Mouse (Mus musculus) liver, adult 2 months (tissue): ENCODE results near the gene Myo1d. TPM values are rescaled to one million over a fixed set of nuclear protein-coding genes. Genes with fewer than 3 reads are reported as not detected.

Experiments used
- DNase-seq: peaks from one replicate; pipeline ENCODE4 v3.0.0-alpha.2; 2011; ENCODE audit warnings: low read depth, low spot score; ENCODE audit errors: extremely low read depth
- H3K27ac ChIP-seq: fragments of 200-500 bp; replicated peaks from 2 replicates; pipeline ENCODE4 v1.5.1; 2012; ENCODE audit warnings: low read depth, mild to moderate bottlenecking, control low read depth, inconsistent platforms, low read length; ENCODE audit not compliant: insufficient read depth
- H3K27me3 ChIP-seq: fragments of 200-500 bp; 2 replicates; pipeline ENCODE4 v1.6.1; 2012; ENCODE audit warnings: mild to moderate bottlenecking, moderate library complexity, low read length, inconsistent platforms; ENCODE audit not compliant: control insufficient read depth, insufficient read depth
- H3K36me3 ChIP-seq: fragments of 200-500 bp; 2 replicates; pipeline ENCODE4 v1.6.1; 2012; ENCODE audit warnings: low read length, inconsistent platforms; ENCODE audit not compliant: control insufficient read depth, insufficient read depth
- H3K4me1 ChIP-seq: fragments of 200-500 bp; 2 replicates; pipeline ENCODE4 v1.6.1; 2011; ENCODE audit warnings: low read length; ENCODE audit not compliant: control insufficient read depth, insufficient read depth
- H3K4me3 ChIP-seq: fragments of 200-500 bp; 2 replicates; pipeline ENCODE4 v1.5.1; 2011; ENCODE audit warnings: low read depth, mild to moderate bottlenecking, control low read depth, low read length, moderate library complexity; ENCODE audit not compliant: insufficient read depth
- H3K79me2 ChIP-seq: fragments of 200-500 bp; 2 replicates; pipeline ENCODE4 v1.6.1; 2012; ENCODE audit warnings: inconsistent platforms, mild to moderate bottlenecking, low read length, moderate library complexity; ENCODE audit not compliant: control insufficient read depth, insufficient read depth
- H3K9ac ChIP-seq: fragments of 200-500 bp; 2 replicates; pipeline ENCODE4 v1.6.1; 2012; ENCODE audit warnings: low read depth, mild to moderate bottlenecking, control low read depth, inconsistent platforms, low read length
- CTCF ChIP-seq: fragments of 200-500 bp; IDR thresholded peaks from 2 replicates; pipeline ENCODE4 v1.5.1; 2011; ENCODE audit warnings: low read depth, low read length, control low read depth
- POLR2A ChIP-seq: fragments of 200-500 bp; IDR thresholded peaks from 2 replicates; pipeline ENCODE4 v1.6.1; 2011; ENCODE audit warnings: low read length, control low read depth; ENCODE audit not compliant: insufficient read depth; ENCODE audit errors: extremely low read depth
- WGBS: fragments of 180-500 bp; shearing (Covaris S2); methylation state at CpG from one replicate; pipeline ENCODE4 v1.1.7; 2018; 5-methylcytosine and 5-hydroxymethylcytosine counted together
- polyA plus RNA-seq: library from polyadenylated mRNA; depleted of rRNA; stranded (reverse); fragments of >200 nt; gene quantifications from 2 replicates; pipeline ENCODE4 v1.2.3, GENCODE M21; 2012
- total RNA-seq: library from RNA; depleted of rRNA; stranded (reverse); fragments of >200 nt; gene quantifications from 2 replicates; pipeline ENCODE4 v1.2.3, GENCODE M21; 2014

The Myo1d gene
- total and polyA plus RNA-seq, 2 experiments = 5.2 to 6.8 TPM

GRCm38 (mm10) chr11:80684603-80685002 lies 95.2 kb downstream of the Myo1d start:
- Histone ChIP-seq H3K4me1 (no peaks in the 10 kb centered on the region), H3K27ac (no peak overlapping the region), H3K36me3 (no peaks in the 10 kb centered on the region), H3K9ac (no peak overlapping the region), H3K79me2 (no peaks in the 10 kb centered on the region), H3K4me3 (no peak overlapping the region), H3K27me3 (no peaks in the 10 kb centered on the region)
- WGBS = 88% methylated on average over 5 of the region's 5 CpGs
- DNase-seq = no peak
- no peak for TF ChIP-seq CTCF
- TF ChIP-seq POLR2A = no peak

- Histone ChIP-seq H3K36me3 (no peaks in the 10 kb centered on the region), H3K9ac (no peak overlapping the region), H3K4me3 (no peak overlapping the region), H3K27me3 (no peaks in the 10 kb centered on the region), H3K27ac (no peak overlapping the region), H3K4me1 (no peaks in the 10 kb centered on the region), H3K79me2 (no peaks in the 10 kb centered on the region)
- WGBS = 86% methylated on average over 3 of the region's 3 CpGs
- TF ChIP-seq POLR2A (no peak), CTCF (no peak)
- DNase-seq = no peak
These were observed 97.1 kb downstream of the Myo1d start for GRCm38 (mm10) chr11:80682745-80683144.

- Histone ChIP-seq H3K4me1 (no peaks in the 10 kb centered on the region), H3K4me3 (no peak overlapping the region), H3K27me3 (no peaks in the 10 kb centered on the region), H3K27ac (no peak overlapping the region), H3K79me2 (no peaks in the 10 kb centered on the region), H3K36me3 (0 out of 2 replicates have a peak, but pooled peaks cover 2% of the 10 kb centered on the region), H3K9ac (no peak overlapping the region)
- TF ChIP-seq POLR2A = no peak
- no peak for TF ChIP-seq CTCF
- no peak for DNase-seq
- WGBS = 82% methylated on average over 7 of the region's 7 CpGs
These were observed 106.8 kb downstream of the Myo1d start for GRCm38 (mm10) chr11:80673013-80673412.

GRCm38 (mm10) chr11:80670391-80670790 lies 109.4 kb downstream of the Myo1d start:
- Histone ChIP-seq H3K36me3 (0 out of 2 replicates have a peak, but pooled peaks cover 1% of the 10 kb centered on the region), H3K4me3 (no peak overlapping the region), H3K79me2 (no peaks in the 10 kb centered on the region), H3K9ac (no peak overlapping the region), H3K27ac (no peak overlapping the region), H3K27me3 (no peaks in the 10 kb centered on the region), H3K4me1 (no peaks in the 10 kb centered on the region)
- WGBS = 42% methylated on average over 1 of the region's 1 CpGs
- TF ChIP-seq POLR2A (no peak), CTCF (peak; percentile 51)
- peak; percentile 42 for DNase-seq

GRCm38 (mm10) chr11:80669934-80670333 lies 109.9 kb downstream of the Myo1d start:
- no peak for DNase-seq
- no peaks in the 10 kb centered on the region for H3K4me1 ChIP-seq
- H3K27me3 ChIP-seq = no peaks in the 10 kb centered on the region
- no peaks in the 10 kb centered on the region for H3K36me3 ChIP-seq
- H3K79me2 ChIP-seq = no peaks in the 10 kb centered on the region
- H3K27ac ChIP-seq = no peak overlapping the region
- TF ChIP-seq POLR2A (no peak), CTCF (no peak)
- 79% methylated on average over 4 of the region's 4 CpGs for WGBS
- no peak overlapping the region for H3K4me3 ChIP-seq
- H3K9ac ChIP-seq = no peak overlapping the region

GRCm38 (mm10) chr11:80666211-80666610 lies 113.6 kb downstream of the Myo1d start:
- 94% methylated on average over 8 of the region's 8 CpGs for WGBS

More at GRCm38 (mm10) chr11:80666211-80666610, 113.6 kb downstream of the Myo1d start:
- Histone ChIP-seq H3K27ac (no peak overlapping the region), H3K27me3 (no peaks in the 10 kb centered on the region), H3K4me1 (no peaks in the 10 kb centered on the region), H3K4me3 (no peak overlapping the region), H3K36me3 (peaks cover 3% of the 10 kb centered on the region; the same call in 1 of the 2 replicates), H3K79me2 (no peaks in the 10 kb centered on the region), H3K9ac (no peak overlapping the region)
- no peak for DNase-seq
- no peak for TF ChIP-seq POLR2A
- TF ChIP-seq CTCF = no peak
